Mouse (Mus musculus): ENCODE measurements around the gene Mkks. TPM values are rescaled to one million over a fixed set of nuclear protein-coding genes. Genes with fewer than 3 reads are reported as not detected.
"Not testable (repeated sequence)": the region's sequence is repeated elsewhere in the genome, so short reads cannot be mapped to it uniquely, and the experiment has no call there.

Mkks gene
- polyA plus RNA-seq, 1 experiment from 2014 or later: 14.2 TPM

GRCm38 (mm10) chr2:136908596-136908995 is 17.4 kb upstream of the Mkks start:
- Histone ChIP-seq H3K4me1 (peaks cover 6% of the 10 kb centered on the region; the same call in 1 of the 2 replicates), H3K4me3 (replicated peaks) (no peak overlapping the region), H3K9ac (no peak overlapping the region), H3K36me3 (no peaks in the 10 kb centered on the region), H3K4me2 (replicated peaks) (no peak overlapping the region), H3K9me3 (replicated peaks) (no peaks in the 10 kb centered on the region), H3K27me3 (no peaks in the 10 kb centered on the region), H3K27ac (replicated peaks) (no peak overlapping the region)
- ATAC-seq (ENCODE audit: insufficient number of reproducible peaks, low FRiP score, low TSS enrichment, low read depth): no peak
- 47% methylated on average over 3 of the region's 3 CpGs for WGBS

- WGBS: 57% methylated on average over 2 of the region's 2 CpGs
- H3K9ac ChIP-seq: no peak overlapping the region
- H3K9me3 ChIP-seq (replicated peaks): no peaks in the 10 kb centered on the region
- H3K4me3 ChIP-seq (replicated peaks): no peak overlapping the region
- no peak overlapping the region for H3K27ac ChIP-seq (replicated peaks)
- no peaks in the 10 kb centered on the region for H3K4me1 ChIP-seq
- H3K36me3 ChIP-seq: no peaks in the 10 kb centered on the region
- ATAC-seq (ENCODE audit: insufficient number of reproducible peaks, low FRiP score, low TSS enrichment, low read depth): no peak
- H3K27me3 ChIP-seq: no peaks in the 10 kb centered on the region
- no peak overlapping the region for H3K4me2 ChIP-seq (replicated peaks)
Measured at GRCm38 (mm10) chr2:136896131-136896530, 4.9 kb upstream of the Mkks start.

- Histone ChIP-seq H3K4me2 (replicated peaks) (no peak overlapping the region), H3K27ac (replicated peaks) (no peak overlapping the region), H3K9ac (no peak overlapping the region), H3K4me3 (replicated peaks) (no peak overlapping the region), H3K9me3 (replicated peaks) (no peaks in the 10 kb centered on the region), H3K27me3 (no peaks in the 10 kb centered on the region), H3K4me1 (peaks cover 5% of the 10 kb centered on the region), H3K36me3 (no peaks in the 10 kb centered on the region)
- no peak for ATAC-seq (ENCODE audit: insufficient number of reproducible peaks, low FRiP score, low TSS enrichment, low read depth)
- 87% methylated on average over 2 of the region's 2 CpGs for WGBS
Measured at GRCm38 (mm10) chr2:136894494-136894893, 3.3 kb upstream of the Mkks start.

- under 1% methylated on average over 23 of the region's 23 CpGs for WGBS
- no peaks in the 10 kb centered on the region for H3K9me3 ChIP-seq (replicated peaks)
- H3K4me2 ChIP-seq (replicated peaks): peak overlapping the region; percentile 45
- H3K36me3 ChIP-seq: no peaks in the 10 kb centered on the region
- H3K4me3 ChIP-seq (replicated peaks): peak overlapping the region; percentile 83
- H3K4me1 ChIP-seq: peaks cover 5% of the 10 kb centered on the region
- ATAC-seq (ENCODE audit: insufficient number of reproducible peaks, low FRiP score, low TSS enrichment, low read depth): peak; percentile 85
- peak overlapping the region; percentile 97 for H3K27ac ChIP-seq (replicated peaks)
- peak overlapping the region; percentile 53 for H3K9ac ChIP-seq
- no peaks in the 10 kb centered on the region for H3K27me3 ChIP-seq
Measured at GRCm38 (mm10) chr2:136891951-136892371, 772 bp upstream of the Mkks start.

- 6% methylated on average over 15 of the region's 15 CpGs for WGBS
- H3K4me1 ChIP-seq; H3K36me3 ChIP-seq; H3K27me3 ChIP-seq; H3K9me3 ChIP-seq (replicated peaks): not testable (repeated sequence)
- peak overlapping the region; percentile 97 for H3K27ac ChIP-seq (replicated peaks)
- peak overlapping the region; percentile 83 for H3K4me3 ChIP-seq (replicated peaks)
- peak; percentile 40 for ATAC-seq (ENCODE audit: insufficient number of reproducible peaks, low FRiP score, low TSS enrichment, low read depth)
- H3K4me2 ChIP-seq (replicated peaks): peak overlapping the region; percentile 50
- H3K9ac ChIP-seq: peak overlapping the region; percentile 59
Measured at GRCm38 (mm10) chr2:136890716-136891067, 497 bp downstream of the Mkks start.

GRCm38 (mm10) chr2:136886846-136887245 is 4.3 kb downstream of the Mkks start:
- Histone ChIP-seq H3K27me3 (no peaks in the 10 kb centered on the region), H3K9ac (no peak overlapping the region), H3K4me3 (replicated peaks) (no peak overlapping the region), H3K4me1 (peaks cover 5% of the 10 kb centered on the region), H3K9me3 (replicated peaks) (no peaks in the 10 kb centered on the region), H3K36me3 (peaks cover 18% of the 10 kb centered on the region), H3K4me2 (replicated peaks) (no peak overlapping the region), H3K27ac (replicated peaks) (no peak overlapping the region)
- no peak for ATAC-seq (ENCODE audit: insufficient number of reproducible peaks, low FRiP score, low TSS enrichment, low read depth)
- 48% methylated on average over 4 of the region's 4 CpGs for WGBS

- H3K4me3 ChIP-seq (replicated peaks): no peak within 1 kb of the TSS
- no peak within 1 kb of the TSS for H3K9ac ChIP-seq
- WGBS: 95% methylated on average over 2 of the region's 2 CpGs
- no peaks in the 10 kb centered on the region for H3K27me3 ChIP-seq
- peaks cover 5% of the 10 kb centered on the region for H3K4me1 ChIP-seq
- H3K4me2 ChIP-seq (replicated peaks): no peak within 1 kb of the TSS
- no peak within 1 kb of the TSS for H3K27ac ChIP-seq (replicated peaks)
- ATAC-seq (ENCODE audit: insufficient number of reproducible peaks, low FRiP score, low TSS enrichment, low read depth): no peak
- no peaks in the 10 kb centered on the region for H3K9me3 ChIP-seq (replicated peaks)
- peaks cover 29% of the 10 kb centered on the region for H3K36me3 ChIP-seq
Measured at GRCm38 (mm10) chr2:136885579-136885978, 5.6 kb downstream of the Mkks start, which contains the start of gene AL731706.2. AL731706.2 (minus strand) TSS chr2:136885679.

- WGBS: 32% methylated on average over 5 of the region's 5 CpGs
- H3K36me3 ChIP-seq: no peaks in the 10 kb centered on the region
Measured at GRCm38 (mm10) chr2:136854543-136855388, 36.4 kb downstream of the Mkks start.

GRCm38 (mm10) chr2:136850366-136850765 is 40.8 kb downstream of the Mkks start:
- 73% methylated on average over 3 of the region's 3 CpGs for WGBS
- H3K4me3 ChIP-seq (replicated peaks): no peak overlapping the region
- H3K4me1 ChIP-seq: no peaks in the 10 kb centered on the region
- no peak for ATAC-seq (ENCODE audit: insufficient number of reproducible peaks, low FRiP score, low TSS enrichment, low read depth)
- H3K9me3 ChIP-seq (replicated peaks): no peaks in the 10 kb centered on the region
- no peaks in the 10 kb centered on the region for H3K27me3 ChIP-seq
- no peak overlapping the region for H3K4me2 ChIP-seq (replicated peaks)
- no peaks in the 10 kb centered on the region for H3K36me3 ChIP-seq
- H3K9ac ChIP-seq: no peak overlapping the region
- no peak overlapping the region for H3K27ac ChIP-seq (replicated peaks)

More at GRCm38 (mm10) chr2:136854543-136855388, 36.4 kb downstream of the Mkks start:
- Histone ChIP-seq H3K4me3 (replicated peaks) (no peak overlapping the region), H3K4me1 (no peaks in the 10 kb centered on the region), H3K27ac (replicated peaks) (no peak overlapping the region), H3K27me3 (no peaks in the 10 kb centered on the region), H3K9me3 (replicated peaks) (no peaks in the 10 kb centered on the region), H3K9ac (no peak overlapping the region), H3K4me2 (replicated peaks) (no peak overlapping the region)
- ATAC-seq (ENCODE audit: insufficient number of reproducible peaks, low FRiP score, low TSS enrichment, low read depth): no peak

- no peak overlapping the region for H3K4me3 ChIP-seq (replicated peaks)
Measured at GRCm38 (mm10) chr2:136837994-136838393, 53.2 kb downstream of the Mkks start.

GRCm38 (mm10) chr2:136835882-136836281 is 55.3 kb downstream of the Mkks start:
- H3K27me3 ChIP-seq: no peaks in the 10 kb centered on the region
- no peak overlapping the region for H3K4me2 ChIP-seq (replicated peaks)
- H3K4me3 ChIP-seq (replicated peaks): no peak overlapping the region
- no peaks in the 10 kb centered on the region for H3K9me3 ChIP-seq (replicated peaks)
- H3K27ac ChIP-seq (replicated peaks): no peak overlapping the region
- WGBS: 67% methylated on average over 3 of the region's 3 CpGs
- H3K9ac ChIP-seq: no peak overlapping the region
- ATAC-seq (ENCODE audit: insufficient number of reproducible peaks, low FRiP score, low TSS enrichment, low read depth): no peak
- H3K4me1 ChIP-seq: no peaks in the 10 kb centered on the region
- H3K36me3 ChIP-seq: no peaks in the 10 kb centered on the region

More at GRCm38 (mm10) chr2:136837994-136838393, 53.2 kb downstream of the Mkks start:
- Histone ChIP-seq H3K9me3 (replicated peaks) (no peaks in the 10 kb centered on the region), H3K4me2 (replicated peaks) (no peak overlapping the region), H3K27ac (replicated peaks) (no peak overlapping the region), H3K27me3 (no peaks in the 10 kb centered on the region), H3K36me3 (no peaks in the 10 kb centered on the region), H3K9ac (no peak overlapping the region), H3K4me1 (no peaks in the 10 kb centered on the region)
- no peak for ATAC-seq (ENCODE audit: insufficient number of reproducible peaks, low FRiP score, low TSS enrichment, low read depth)
- 49% methylated on average over 1 of the region's 1 CpGs for WGBS

GRCm38 (mm10) chr2:136834715-136835075 is 56.5 kb downstream of the Mkks start:
- Histone ChIP-seq H3K9ac (no peak overlapping the region), H3K27me3 (no peaks in the 10 kb centered on the region), H3K4me3 (replicated peaks) (no peak overlapping the region), H3K9me3 (replicated peaks) (no peaks in the 10 kb centered on the region), H3K4me2 (replicated peaks) (no peak overlapping the region), H3K4me1 (no peaks in the 10 kb centered on the region), H3K27ac (replicated peaks) (no peak overlapping the region), H3K36me3 (no peaks in the 10 kb centered on the region)
- ATAC-seq (ENCODE audit: insufficient number of reproducible peaks, low FRiP score, low TSS enrichment, low read depth): no peak
- WGBS: 77% methylated on average over 1 of the region's 1 CpGs

Data from embryonic facial prominence, embryonic 15.5 days (tissue).